Mouse (Mus musculus): ENCODE data around the gene Arid1a. TPM values are rescaled to one million over a fixed set of nuclear protein-coding genes. Genes with fewer than 3 reads are reported as not detected.

Arid1a gene
- polyA plus RNA-seq, 1 experiment from 2014 or later: 30.5 TPM

GRCm38 (mm10) chr4:133645195-133645594 is 111.4 kb downstream of the Arid1a start:
- peaks cover 6% of the 10 kb centered on the region; the same call in 1 of the 2 replicates for H3K4me1 ChIP-seq (ENCODE audit: insufficient read depth, low read length)
- WGBS: 85% methylated on average over 3 of the region's 3 CpGs
- H3K36me3 ChIP-seq (ENCODE audit: insufficient read depth, low read length): no peaks in the 10 kb centered on the region
- H3K9ac ChIP-seq (replicated peaks; ENCODE audit: low read length): no peak overlapping the region
- peaks cover 10% of the 10 kb centered on the region; the same call in 1 of the 2 replicates for H3K9me3 ChIP-seq (ENCODE audit: low read length)
- no peak overlapping the region for H3K27ac ChIP-seq (ENCODE audit: low read length)
- no peaks in the 10 kb centered on the region for H3K27me3 ChIP-seq (ENCODE audit: insufficient read depth, low read length)
- H3K4me3 ChIP-seq (ENCODE audit: low read length): no peak overlapping the region
- H3K4me2 ChIP-seq (replicated peaks; ENCODE audit: low read depth, low read length): no peak overlapping the region
- no peak for ATAC-seq (ENCODE audit: low FRiP score, low TSS enrichment)

GRCm38 (mm10) chr4:133634043-133634410 is 122.5 kb downstream of the Arid1a start:
- no peaks in the 10 kb centered on the region for H3K27me3 ChIP-seq (ENCODE audit: insufficient read depth, low read length)
- H3K9me3 ChIP-seq (ENCODE audit: low read length): no peaks in the 10 kb centered on the region
- H3K9ac ChIP-seq (replicated peaks; ENCODE audit: low read length): no peak overlapping the region
- no peaks in the 10 kb centered on the region for H3K36me3 ChIP-seq (ENCODE audit: insufficient read depth, low read length)
- H3K4me2 ChIP-seq (replicated peaks; ENCODE audit: low read depth, low read length): no peak overlapping the region
- WGBS: 79% methylated on average over 5 of the region's 5 CpGs
- ATAC-seq (ENCODE audit: low FRiP score, low TSS enrichment): no peak
- H3K4me3 ChIP-seq (ENCODE audit: low read length): no peak overlapping the region
- peaks cover 21% of the 10 kb centered on the region for H3K4me1 ChIP-seq (ENCODE audit: insufficient read depth, low read length)
- no peak overlapping the region for H3K27ac ChIP-seq (ENCODE audit: low read length)

- ATAC-seq (ENCODE audit: low FRiP score, low TSS enrichment): peak; percentile 86
- Histone ChIP-seq H3K4me1 (ENCODE audit: insufficient read depth, low read length) (peaks cover 21% of the 10 kb centered on the region), H3K27me3 (ENCODE audit: insufficient read depth, low read length) (no peaks in the 10 kb centered on the region), H3K9me3 (ENCODE audit: low read length) (no peaks in the 10 kb centered on the region), H3K4me3 (ENCODE audit: low read length) (peak overlapping the region; percentile 83), H3K27ac (ENCODE audit: low read length) (peak overlapping the region; percentile 79), H3K36me3 (ENCODE audit: insufficient read depth, low read length) (no peaks in the 10 kb centered on the region), H3K9ac (replicated peaks; ENCODE audit: low read length) (peak overlapping the region; percentile 96), H3K4me2 (replicated peaks; ENCODE audit: low read depth, low read length) (peak overlapping the region; percentile 78)
- whole genome bisulfite sequencing: 12% methylated on average over 24 of the region's 47 CpGs
Measured at GRCm38 (mm10) chr4:133633332-133634042, 123.1 kb downstream of the Arid1a start.

GRCm38 (mm10) chr4:133632483-133633327 is 123.9 kb downstream of the Arid1a start:
- peak; percentile 35 for ATAC-seq (ENCODE audit: low FRiP score, low TSS enrichment)
- under 1% methylated on average over 51 of the region's 69 CpGs for WGBS
- Histone ChIP-seq H3K4me2 (replicated peaks; ENCODE audit: low read depth, low read length) (peak overlapping the region; percentile 78), H3K4me3 (ENCODE audit: low read length) (peak overlapping the region; percentile 83), H3K9me3 (ENCODE audit: low read length) (no peaks in the 10 kb centered on the region), H3K27me3 (ENCODE audit: insufficient read depth, low read length) (no peaks in the 10 kb centered on the region), H3K36me3 (ENCODE audit: insufficient read depth, low read length) (no peaks in the 10 kb centered on the region), H3K4me1 (ENCODE audit: insufficient read depth, low read length) (peaks cover 21% of the 10 kb centered on the region), H3K27ac (ENCODE audit: low read length) (peak overlapping the region; percentile 79), H3K9ac (replicated peaks; ENCODE audit: low read length) (peak overlapping the region; percentile 96)

GRCm38 (mm10) chr4:133631769-133632411 is 124.7 kb downstream of the Arid1a start:
- H3K27me3 ChIP-seq (ENCODE audit: insufficient read depth, low read length): no peaks in the 10 kb centered on the region
- WGBS: 25% methylated on average over 9 of the region's 9 CpGs
- peak overlapping the region; percentile 96 for H3K9ac ChIP-seq (replicated peaks; ENCODE audit: low read length)
- peak overlapping the region; percentile 83 for H3K4me3 ChIP-seq (ENCODE audit: low read length)
- H3K4me1 ChIP-seq (ENCODE audit: insufficient read depth, low read length): peaks cover 24% of the 10 kb centered on the region
- H3K4me2 ChIP-seq (replicated peaks; ENCODE audit: low read depth, low read length): peak overlapping the region; percentile 78
- no peaks in the 10 kb centered on the region for H3K9me3 ChIP-seq (ENCODE audit: low read length)
- ATAC-seq (ENCODE audit: low FRiP score, low TSS enrichment): no peak
- H3K36me3 ChIP-seq (ENCODE audit: insufficient read depth, low read length): peaks cover 2% of the 10 kb centered on the region; the same call in 1 of the 2 replicates
- H3K27ac ChIP-seq (ENCODE audit: low read length): peak overlapping the region; percentile 79

GRCm38 (mm10) chr4:133631071-133631768 is 125.3 kb downstream of the Arid1a start:
- ATAC-seq (ENCODE audit: low FRiP score, low TSS enrichment): no peak
- Histone ChIP-seq H3K9ac (replicated peaks; ENCODE audit: low read length) (peak overlapping the region; percentile 96), H3K4me1 (ENCODE audit: insufficient read depth, low read length) (peaks cover 30% of the 10 kb centered on the region), H3K27ac (ENCODE audit: low read length) (no peak overlapping the region), H3K27me3 (ENCODE audit: insufficient read depth, low read length) (no peaks in the 10 kb centered on the region), H3K4me3 (ENCODE audit: low read length) (peak overlapping the region; percentile 6; the same call in 1 of the 2 replicates), H3K9me3 (ENCODE audit: low read length) (no peaks in the 10 kb centered on the region), H3K36me3 (ENCODE audit: insufficient read depth, low read length) (peaks cover 7% of the 10 kb centered on the region; the same call in 1 of the 2 replicates), H3K4me2 (replicated peaks; ENCODE audit: low read depth, low read length) (peak overlapping the region; percentile 78)
- 70% methylated on average over 14 of the region's 14 CpGs for WGBS

GRCm38 (mm10) chr4:133630326-133630920 is 126.1 kb downstream of the Arid1a start:
- H3K9me3 ChIP-seq (ENCODE audit: low read length): no peaks in the 10 kb centered on the region
- H3K4me3 ChIP-seq (ENCODE audit: low read length): no peak overlapping the region
- H3K4me2 ChIP-seq (replicated peaks; ENCODE audit: low read depth, low read length): no peak overlapping the region
- H3K4me1 ChIP-seq (ENCODE audit: insufficient read depth, low read length): peaks cover 38% of the 10 kb centered on the region
- H3K27ac ChIP-seq (ENCODE audit: low read length): no peak overlapping the region
- no peak for ATAC-seq (ENCODE audit: low FRiP score, low TSS enrichment)
- 83% methylated on average over 8 of the region's 8 CpGs for WGBS
- no peak overlapping the region for H3K9ac ChIP-seq (replicated peaks; ENCODE audit: low read length)
- peaks cover 9% of the 10 kb centered on the region; the same call in 1 of the 2 replicates for H3K36me3 ChIP-seq (ENCODE audit: insufficient read depth, low read length)
- no peaks in the 10 kb centered on the region for H3K27me3 ChIP-seq (ENCODE audit: insufficient read depth, low read length)

GRCm38 (mm10) chr4:133629191-133629590 is 127.4 kb downstream of the Arid1a start:
- no peak overlapping the region for H3K27ac ChIP-seq (ENCODE audit: low read length)
- no peak overlapping the region for H3K9ac ChIP-seq (replicated peaks; ENCODE audit: low read length)
- no peak overlapping the region for H3K4me3 ChIP-seq (ENCODE audit: low read length)
- ATAC-seq (ENCODE audit: low FRiP score, low TSS enrichment): no peak
- no peaks in the 10 kb centered on the region for H3K27me3 ChIP-seq (ENCODE audit: insufficient read depth, low read length)
- 86% methylated on average over 7 of the region's 7 CpGs for WGBS
- H3K36me3 ChIP-seq (ENCODE audit: insufficient read depth, low read length): peaks cover 19% of the 10 kb centered on the region
- no peak overlapping the region for H3K4me2 ChIP-seq (replicated peaks; ENCODE audit: low read depth, low read length)
- H3K9me3 ChIP-seq (ENCODE audit: low read length): no peaks in the 10 kb centered on the region
- peaks cover 41% of the 10 kb centered on the region for H3K4me1 ChIP-seq (ENCODE audit: insufficient read depth, low read length)
